Mouse (Mus musculus): Measurements from ENCODE around the gene Htr2b.

DNA sequence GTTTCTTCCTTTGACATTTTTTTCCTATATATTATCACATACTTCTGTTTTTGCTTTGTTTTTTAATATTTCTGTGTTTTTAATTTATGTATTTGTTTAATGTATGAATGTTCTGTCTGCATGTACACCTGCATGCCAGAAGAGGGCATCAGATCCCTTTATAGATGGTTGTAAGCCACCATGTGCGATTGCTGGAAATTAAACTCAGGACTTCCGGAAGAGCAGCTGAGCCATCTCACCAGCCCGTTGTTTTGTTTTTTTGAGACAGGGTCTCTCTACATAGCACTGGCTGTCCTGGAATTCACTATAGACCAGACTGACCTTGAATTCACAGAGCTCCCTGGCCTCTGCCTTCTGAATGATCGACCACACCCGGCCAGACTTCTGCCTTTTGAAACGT is 49.2 kb downstream of the Htr2b start:
- no peak for TF ChIP-seq CTCF (IDR thresholded peaks at IDR 0.05; ENCODE audit: low read depth, low read length)
- TF ChIP-seq POLR2A (IDR thresholded peaks at IDR 0.05; ENCODE audit: extremely low read depth, insufficient read depth, low read length), result no peak

All from liver, adult 2 months (tissue).